Mouse (Mus musculus): ENCODE data around the gene BC048507. TPM values are rescaled to one million over a fixed set of nuclear protein-coding genes. Genes with fewer than 3 reads are reported as not detected.
A peak's percentile ranks its signal among the peaks of the same experiment; 100 is the strongest.

BC048507 gene
- total and polyA plus RNA-seq, 3 experiments = not detected

DNA sequence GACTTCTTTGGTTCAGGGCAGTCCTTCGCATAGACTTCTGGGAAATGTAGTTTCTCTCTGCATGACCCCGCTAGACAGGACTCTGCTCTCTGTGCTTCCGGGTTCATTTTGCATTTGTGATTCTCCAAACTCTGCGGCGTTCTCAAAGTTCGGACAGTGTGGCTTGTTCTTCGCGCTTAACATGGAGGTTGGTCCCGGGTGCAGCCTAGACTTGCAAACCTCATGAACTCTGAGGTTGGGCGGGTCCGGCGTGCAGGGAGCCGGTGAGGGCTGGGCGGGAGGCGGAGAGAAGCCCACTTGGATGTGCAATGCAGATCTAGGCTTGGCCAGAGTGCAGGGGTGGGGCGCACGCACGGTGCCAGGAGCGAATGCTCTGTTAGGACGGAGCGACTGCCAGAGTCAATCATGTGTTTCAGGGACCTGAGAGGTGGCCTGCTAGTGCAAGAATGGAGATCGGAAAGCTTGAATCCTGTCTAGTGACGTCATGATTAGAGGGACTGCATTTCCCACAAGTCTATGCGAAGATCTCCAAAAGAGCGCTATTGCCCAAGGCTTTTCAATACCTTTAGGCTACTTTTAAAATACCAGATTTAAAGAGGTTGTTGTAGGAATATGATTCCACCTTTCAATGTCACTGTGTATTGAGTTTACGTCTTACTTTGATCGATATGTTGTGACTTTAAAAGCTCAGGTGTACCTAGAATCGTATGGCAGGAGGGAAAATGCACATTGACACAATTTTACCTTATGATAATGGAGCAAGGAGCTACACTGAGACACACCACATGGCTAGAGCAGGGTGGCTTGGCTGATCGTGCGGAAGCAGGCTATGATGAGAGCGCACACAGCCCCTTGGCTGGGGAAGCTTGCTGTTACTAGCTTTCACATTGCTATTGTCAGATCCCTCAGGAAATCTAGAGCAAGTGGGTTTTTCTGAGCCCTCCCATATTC lies 49.1 kb upstream of the BC048507 start, which contains the start of gene Zfp273 (continued):
- TF ChIP-seq CHD2 (IDR thresholded peaks at IDR 0.05; ENCODE audit: low read length) (no peak; the same call in 1 of the 2 replicates), SMC3 (IDR thresholded peaks at IDR 0.05; ENCODE audit: low read depth, low read length) (no peak), CTCF (IDR thresholded peaks at IDR 0.05 in 2 of 3, conservative IDR thresholded peaks at IDR 0.05 in 1 of 3; ENCODE audit: control insufficient read depth in 1 of 3, insufficient read depth in 1 of 3, low read depth in 2 of 3, low read length in 3 of 3, poor library complexity in 1 of 3, severe bottlenecking in 1 of 3) (no peak), HCFC1 (IDR thresholded peaks at IDR 0.05; ENCODE audit: low read depth, low read length) (peak; percentile 91), USF2 (IDR thresholded peaks at IDR 0.05; ENCODE audit: borderline replicate concordance in 1 of 2, insufficient read depth in 1 of 2, low read depth in 1 of 2, low read length in 2 of 2) (no peak), BHLHE40 (IDR thresholded peaks at IDR 0.05; ENCODE audit: borderline replicate concordance, low read depth, low read length) (no peak), GATA1 (IDR thresholded peaks at IDR 0.05; ENCODE audit: low read depth, low read length) (no peak), ZC3H11A (IDR thresholded peaks at IDR 0.05; ENCODE audit: low read depth, low read length) (no peak), MAX (IDR thresholded peaks at IDR 0.05; ENCODE audit: low read length) (no peak), E2F4 (IDR thresholded peaks at IDR 0.05; ENCODE audit: borderline replicate concordance, low read depth, low read length) (no peak), GABPA (IDR thresholded peaks at IDR 0.05; ENCODE audit: low read depth, low read length) (no peak), ETS1 (IDR thresholded peaks at IDR 0.05; ENCODE audit: low read depth, low read length) (no peak), MXI1 (IDR thresholded peaks at IDR 0.05; ENCODE audit: low read depth, low read length) (peak; percentile 57), MYB (IDR thresholded peaks at IDR 0.05; ENCODE audit: low read depth, low read length) (no peak), MYC (IDR thresholded peaks at IDR 0.05; ENCODE audit: low read depth, low read length) (0 out of 2 replicates have a peak, but pooled peaks have one; percentile 36), TCF12 (IDR thresholded peaks at IDR 0.05; ENCODE audit: low read depth, low read length) (no peak), POLR2AphosphoS2 (IDR thresholded peaks at IDR 0.05; ENCODE audit: low read length) (no peak), NELFE (IDR thresholded peaks at IDR 0.05; ENCODE audit: low read depth, low read length) (peak; percentile 13; the same call in 1 of the 2 replicates), USF1 (IDR thresholded peaks at IDR 0.05; ENCODE audit: low read depth, low read length) (no peak), ELF1 (IDR thresholded peaks at IDR 0.05; ENCODE audit: low read depth, low read length) (peak; percentile 85), EP300 (IDR thresholded peaks at IDR 0.05; ENCODE audit: low read depth in 1 of 2, low read length in 2 of 2) (no peak), JUND (IDR thresholded peaks at IDR 0.05; ENCODE audit: low read depth, low read length) (no peak), ZKSCAN1 (IDR thresholded peaks at IDR 0.05; ENCODE audit: low read depth, low read length) (no peak)

DNA sequence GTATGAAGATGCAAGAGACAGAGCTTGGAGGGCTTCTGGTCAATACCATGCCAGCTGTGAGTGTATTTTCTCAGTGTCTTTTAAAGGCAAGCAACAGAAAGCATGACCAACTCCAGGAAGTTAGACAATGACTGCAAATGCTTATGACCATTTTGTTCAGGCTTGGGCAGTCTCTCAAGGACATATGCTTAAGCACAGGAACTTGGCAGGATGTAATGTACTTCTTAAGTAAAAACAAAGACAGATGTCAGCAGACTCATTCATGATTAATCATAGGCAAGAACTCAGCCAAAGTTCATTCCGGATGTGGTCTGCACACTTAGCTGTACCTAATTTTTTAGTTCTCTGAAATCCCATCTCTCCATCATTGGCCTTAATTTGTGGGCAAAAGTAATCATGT lies 44.5 kb upstream of the BC048507 start:
- TF ChIP-seq RAD21 (IDR thresholded peaks at IDR 0.05; ENCODE audit: low read depth, low read length) (no peak), ZNF384 (IDR thresholded peaks at IDR 0.05; ENCODE audit: low read depth, low read length) (no peak), POLR2AphosphoS2 (IDR thresholded peaks at IDR 0.05; ENCODE audit: low read length) (no peak), JUND (IDR thresholded peaks at IDR 0.05; ENCODE audit: low read depth, low read length) (no peak), MAX (IDR thresholded peaks at IDR 0.05; ENCODE audit: low read length) (no peak), UBTF (IDR thresholded peaks at IDR 0.05; ENCODE audit: borderline replicate concordance, insufficient read depth, low read depth, low read length) (no peak), ELF1 (IDR thresholded peaks at IDR 0.05; ENCODE audit: low read depth, low read length) (no peak), ZC3H11A (IDR thresholded peaks at IDR 0.05; ENCODE audit: low read depth, low read length) (no peak), TCF12 (IDR thresholded peaks at IDR 0.05; ENCODE audit: low read depth, low read length) (no peak), CTCF (IDR thresholded peaks at IDR 0.05 in 2 of 3, conservative IDR thresholded peaks at IDR 0.05 in 1 of 3; ENCODE audit: control insufficient read depth in 1 of 3, insufficient read depth in 1 of 3, low read depth in 2 of 3, low read length in 3 of 3, poor library complexity in 1 of 3, severe bottlenecking in 1 of 3) (no peak), CHD2 (IDR thresholded peaks at IDR 0.05; ENCODE audit: low read length) (no peak), GATA1 (IDR thresholded peaks at IDR 0.05; ENCODE audit: low read depth, low read length) (no peak), CHD1 (IDR thresholded peaks at IDR 0.05; ENCODE audit: low read depth, low read length) (no peak)
- H3K36me3 ChIP-seq (ENCODE audit: control insufficient read depth in 1 of 2, insufficient read depth in 2 of 2, low read length in 2 of 2) = no peaks in the 10 kb centered on the region
- DNase-seq (ENCODE audit: low read depth, low spot score) = no peak

More for the DNA sequence above, 44.5 kb upstream of the BC048507 start:
- Histone ChIP-seq H3K4me3 (ENCODE audit: control insufficient read depth in 1 of 2, insufficient read depth in 1 of 2, low read depth in 2 of 2, low read length in 2 of 2) (no peak overlapping the region), H3K9me3 (replicated peaks; ENCODE audit: insufficient read depth, low read length) (no peaks in the 10 kb centered on the region), H3K27me3 (ENCODE audit: control insufficient read depth in 1 of 2, insufficient read depth in 2 of 2, low read length in 2 of 2) (no peaks in the 10 kb centered on the region), H3K4me1 (ENCODE audit: control insufficient read depth in 1 of 2, insufficient read depth in 2 of 2, low read length in 2 of 2) (no peaks in the 10 kb centered on the region), H3K79me2 (ENCODE audit: control insufficient read depth, insufficient read depth, low read length, poor library complexity) (no peaks in the 10 kb centered on the region), H3K27ac (ENCODE audit: control insufficient read depth, low read depth, low read length) (no peak overlapping the region), H3K9ac (ENCODE audit: control insufficient read depth, low read depth, low read length, poor library complexity, severe bottlenecking) (no peak overlapping the region)

Measured in MEL (cell line).